Mouse (Mus musculus) lung, adult 10 weeks (tissue): ENCODE results near the gene Snrk. TPM values are rescaled to one million over a fixed set of nuclear protein-coding genes. Genes with fewer than 3 reads are reported as not detected.

Experiments used
- polyA plus RNA-seq: library from polyadenylated mRNA; stranded (reverse); fragments of 350-450 nt; fragmentation: Illumina TruSeq; extraction: RNeasy Lipid Tissue Mini Kit (QIAGEN cat#74804); gene quantifications from one replicate; pipeline ENCODE4 v1.2.3, GENCODE M21; 2014; ENCODE audit warnings: low read depth, low replicate concordance; ENCODE audit not compliant: insufficient read depth

The Snrk gene
- 46.6 TPM for polyA plus RNA-seq

GRCm38 (mm10) chr9:122117112-122117616, at the start of gene Snrk:
Gene Snrk, plus strand, starts transcription at chr9:122117266.

Other genes with a start within 250 kb of the Snrk start
- gene Ackr2, start 218.9 kb upstream of the Snrk start, polyA plus RNA-seq: 12.2 TPM
- 0.27 TPM for gene Cyp8b1, start 201.0 kb upstream of the Snrk start, polyA plus RNA-seq
- gene Fam198a, start 166.3 kb upstream of the Snrk start, polyA plus RNA-seq: 2.8 TPM
- 4.9 TPM for gene Pomgnt2, start 120.2 kb upstream of the Snrk start, polyA plus RNA-seq
- gene Ano10, start 177.2 kb downstream of the Snrk start, polyA plus RNA-seq: 38.3 TPM
- 53.5 TPM for gene Abhd5, start 234.3 kb downstream of the Snrk start, polyA plus RNA-seq